Mouse (Mus musculus) megakaryocyte-erythroid progenitor cell, adult 5-6 weeks (primary cell): ENCODE measurements around the gene Nr4a2. TPM values are rescaled to one million over a fixed set of nuclear protein-coding genes. Genes with fewer than 3 reads are reported as not detected.

ENCODE experiments used
- ATAC-seq: replicated peaks from 2 replicates; pipeline ENCODE4 v1.8.0; 2016; ENCODE audit warnings: mild to moderate bottlenecking, inconsistent platforms; ENCODE audit not compliant: severe bottlenecking, poor library complexity, low FRiP score, low TSS enrichment
- total RNA-seq, 2 experiments: library from RNA; stranded (forward) in 1 of 2; stranded (reverse) in 1 of 2; fragments of 200-1000, 215-1000 nt in 1 of 2; fragments of >200 nt in 1 of 2; fragmentation: Nextera tagmentation in 1 of 2; gene quantifications; 2 replicates each; pipeline ENCODE4 v1.2.3; 2014 to 2017

The Nr4a2 gene
- total RNA-seq, 2 experiments from 2014 or later = 3.7 to 7.4 TPM

- ATAC-seq = no peak
These were observed 10.4 kb downstream of the Nr4a2 start for GRCm38 (mm10) chr2:57113431-57113830.

- ATAC-seq = no peak
These were observed 10.9 kb downstream of the Nr4a2 start for GRCm38 (mm10) chr2:57112949-57113348.

- no peak for ATAC-seq
These were observed 11.8 kb downstream of the Nr4a2 start for GRCm38 (mm10) chr2:57111791-57112538.

- ATAC-seq = no peak
These were observed 12.6 kb downstream of the Nr4a2 start for GRCm38 (mm10) chr2:57111011-57111790.

- no peak for ATAC-seq
These were observed 13.4 kb downstream of the Nr4a2 start for GRCm38 (mm10) chr2:57110401-57110800.

GRCm38 (mm10) chr2:57109926-57110325 lies 13.9 kb downstream of the Nr4a2 start:
- ATAC-seq = no peak

GRCm38 (mm10) chr2:57109301-57109700 lies 14.5 kb downstream of the Nr4a2 start:
- no peak for ATAC-seq

GRCm38 (mm10) chr2:57108349-57108930 lies 15.4 kb downstream of the Nr4a2 start:
- no peak for ATAC-seq

GRCm38 (mm10) chr2:57105401-57105800 lies 18.4 kb downstream of the Nr4a2 start:
- ATAC-seq = no peak

GRCm38 (mm10) chr2:57104731-57105130 lies 19.1 kb downstream of the Nr4a2 start:
- ATAC-seq = no peak

- no peak for ATAC-seq
These were observed 19.8 kb downstream of the Nr4a2 start for GRCm38 (mm10) chr2:57103845-57104660.

- ATAC-seq = 0 out of 2 replicates have a peak, but pooled peaks have one; percentile 15
These were observed 20.7 kb downstream of the Nr4a2 start for GRCm38 (mm10) chr2:57102856-57103844.

- 0 out of 2 replicates have a peak, but pooled peaks have one; percentile 28 for ATAC-seq
These were observed 21.5 kb downstream of the Nr4a2 start for GRCm38 (mm10) chr2:57102091-57102855.

GRCm38 (mm10) chr2:57100241-57100640 lies 23.6 kb downstream of the Nr4a2 start:
- ATAC-seq = no peak

GRCm38 (mm10) chr2:57072452-57072851 lies 51.4 kb downstream of the Nr4a2 start:
- no peak for ATAC-seq

GRCm38 (mm10) chr2:57063480-57063879 lies 60.3 kb downstream of the Nr4a2 start:
- no peak for ATAC-seq
